Mouse (Mus musculus) hindbrain, postnatal 0 days (tissue): Measurements from ENCODE around the gene Gp1ba. TPM values are rescaled to one million over a fixed set of nuclear protein-coding genes. Genes with fewer than 3 reads are reported as not detected.

Source experiments
- ATAC-seq: fragments of 200-750 bp; cut with Nextera tagmentation; 2 replicates; pipeline ENCODE4 v1.8.0; 2017; ENCODE audit warnings: mild to moderate bottlenecking, moderate TSS enrichment, moderate library complexity
- DNase-seq: peaks from one replicate; pipeline ENCODE4 v3.0.0-alpha.2; 2015; ENCODE audit warnings: low spot score
- H3K27ac ChIP-seq: fragments of 300-500 bp; sonication (generic); 2 replicates; pipeline ENCODE4 v1.5.1; 2014; ENCODE audit warnings: mild to moderate bottlenecking
- H3K27me3 ChIP-seq: fragments of 300-500 bp; sonication (generic); 2 replicates; pipeline ENCODE4 v1.6.1; 2014; ENCODE audit warnings: low read length, mixed read lengths; ENCODE audit not compliant: insufficient read depth
- H3K36me3 ChIP-seq: fragments of 300-500 bp; sonication (generic); 2 replicates; pipeline ENCODE4 v1.6.1; 2014; ENCODE audit warnings: low read length, mixed read lengths; ENCODE audit not compliant: insufficient read depth
- H3K4me1 ChIP-seq: fragments of 300-500 bp; sonication (generic); 2 replicates; pipeline ENCODE4 v1.6.1; 2014; ENCODE audit warnings: antibody characterized with exemption, low read length, mixed read lengths; ENCODE audit not compliant: insufficient read depth
- H3K4me2 ChIP-seq: fragments of 300-500 bp; sonication (generic); 2 replicates; pipeline ENCODE4 v1.6.1; 2014; ENCODE audit warnings: low read depth, mild to moderate bottlenecking, low read length, moderate library complexity, mixed read lengths
- H3K4me3 ChIP-seq: fragments of 300-500 bp; sonication (generic); 2 replicates; pipeline ENCODE4 v1.5.1; 2014; ENCODE audit warnings: low read length
- H3K9ac ChIP-seq: fragments of 300-500 bp; sonication (generic); replicated peaks from 2 replicates; pipeline ENCODE4 v1.6.1; 2014; ENCODE audit warnings: mild to moderate bottlenecking, low read length, moderate library complexity, mixed read lengths
- H3K9me3 ChIP-seq: fragments of 300-500 bp; sonication (generic); 2 replicates; pipeline ENCODE4 v1.6.1; 2016; ENCODE audit warnings: low read length, mixed read lengths
- CTCF ChIP-seq: IDR thresholded peaks from 2 replicates; pipeline ENCODE4 v1.5.1; 2016; ENCODE audit warnings: antibody characterized with exemption, control low read depth, low read depth
- WGBS: fragments of 180-500 bp; shearing (Covaris S2); extraction: QIAGEN DNeasy Blood & Tissue Kit; methylation state at CpG from one replicate; pipeline ENCODE4 v1.1.7; 2014; 5-methylcytosine and 5-hydroxymethylcytosine counted together
- polyA plus RNA-seq: library from polyadenylated mRNA; unstranded; fragments of >200 nt; fragmentation: Nextera tagmentation; extraction: Ambion mirVana; gene quantifications from 2 replicates; pipeline ENCODE4 v1.2.1, GENCODE M21; 2015
- total RNA-seq: library from RNA; depleted of rRNA; stranded (reverse); fragments of >200 nt; gene quantifications from 2 replicates; pipeline ENCODE4 v1.2.3, GENCODE M21; 2014

The Gp1ba gene
- total and polyA plus RNA-seq, 2 experiments from 2014 or later = 0.24 TPM; not detected in 1

GRCm38 (mm10) chr11:70598451-70598953 lies 40.4 kb upstream of the Gp1ba start:
- no peaks in the 10 kb centered on the region for H3K4me1 ChIP-seq
- H3K27ac ChIP-seq = no peak overlapping the region
- H3K9me3 ChIP-seq = no peaks in the 10 kb centered on the region
- H3K36me3 ChIP-seq = peaks cover 31% of the 10 kb centered on the region
- DNase-seq = no peak
- ATAC-seq = no peak
- no peak for TF ChIP-seq CTCF
- no peak overlapping the region for H3K9ac ChIP-seq
- no peak overlapping the region for H3K4me2 ChIP-seq
- no peak overlapping the region for H3K4me3 ChIP-seq
- no peaks in the 10 kb centered on the region for H3K27me3 ChIP-seq
- WGBS = 82% methylated on average over 9 of the region's 9 CpGs

GRCm38 (mm10) chr11:70605024-70605566 lies 33.8 kb upstream of the Gp1ba start:
- peaks cover 65% of the 10 kb centered on the region for H3K36me3 ChIP-seq
- TF ChIP-seq CTCF = peak; percentile 97

GRCm38 (mm10) chr11:70606717-70607116 lies 32.2 kb upstream of the Gp1ba start:
- Histone ChIP-seq H3K27ac (no peak overlapping the region), H3K4me3 (no peak overlapping the region), H3K9me3 (no peaks in the 10 kb centered on the region), H3K36me3 (peaks cover 71% of the 10 kb centered on the region), H3K4me2 (no peak overlapping the region), H3K9ac (no peak overlapping the region), H3K4me1 (no peaks in the 10 kb centered on the region), H3K27me3 (no peaks in the 10 kb centered on the region)
- 73% methylated on average over 12 of the region's 12 CpGs for WGBS
- DNase-seq (no peak), ATAC-seq (no peak)
- TF ChIP-seq CTCF = no peak

More at GRCm38 (mm10) chr11:70605024-70605566, 33.8 kb upstream of the Gp1ba start:
- ATAC-seq (peak; percentile 62), DNase-seq (peak; percentile 88)
- 50% methylated on average over 14 of the region's 14 CpGs for WGBS
- no peak overlapping the region for H3K4me3 ChIP-seq
- H3K9ac ChIP-seq = no peak overlapping the region
- H3K27ac ChIP-seq = no peak overlapping the region
- H3K4me1 ChIP-seq = no peaks in the 10 kb centered on the region
- no peaks in the 10 kb centered on the region for H3K9me3 ChIP-seq
- no peak overlapping the region for H3K4me2 ChIP-seq
- H3K27me3 ChIP-seq = no peaks in the 10 kb centered on the region

GRCm38 (mm10) chr11:70607611-70608010 lies 31.3 kb upstream of the Gp1ba start:
- Histone ChIP-seq H3K27me3 (no peaks in the 10 kb centered on the region), H3K4me2 (no peak overlapping the region), H3K9me3 (no peaks in the 10 kb centered on the region), H3K9ac (no peak overlapping the region), H3K4me1 (no peaks in the 10 kb centered on the region), H3K27ac (no peak overlapping the region), H3K4me3 (no peak overlapping the region), H3K36me3 (peaks cover 72% of the 10 kb centered on the region)
- WGBS = 92% methylated on average over 9 of the region's 9 CpGs
- DNase-seq = no peak
- no peak for TF ChIP-seq CTCF
- ATAC-seq = no peak

- ATAC-seq (no peak), DNase-seq (peak; percentile 34)
- no peaks in the 10 kb centered on the region for H3K4me1 ChIP-seq
- H3K27ac ChIP-seq = no peak overlapping the region
- H3K4me3 ChIP-seq = no peak overlapping the region
- no peak overlapping the region for H3K4me2 ChIP-seq
- no peaks in the 10 kb centered on the region for H3K9me3 ChIP-seq
- H3K9ac ChIP-seq = no peak overlapping the region
- WGBS = 84% methylated on average over 26 of the region's 26 CpGs
- H3K36me3 ChIP-seq = peaks cover 76% of the 10 kb centered on the region
- TF ChIP-seq CTCF = peak; percentile 49
- H3K27me3 ChIP-seq = no peaks in the 10 kb centered on the region
Observed at GRCm38 (mm10) chr11:70608381-70609066, 30.4 kb upstream of the Gp1ba start.

GRCm38 (mm10) chr11:70610752-70611151 lies 28.2 kb upstream of the Gp1ba start:
- WGBS = 80% methylated on average over 4 of the region's 4 CpGs
- Histone ChIP-seq H3K4me2 (no peak overlapping the region), H3K27me3 (no peaks in the 10 kb centered on the region), H3K4me1 (peaks cover 6% of the 10 kb centered on the region), H3K4me3 (no peak overlapping the region), H3K36me3 (peaks cover 58% of the 10 kb centered on the region), H3K9me3 (no peaks in the 10 kb centered on the region), H3K27ac (no peak overlapping the region), H3K9ac (no peak overlapping the region)
- ATAC-seq (no peak), DNase-seq (peak; percentile 10)
- TF ChIP-seq CTCF = peak; percentile 37

- TF ChIP-seq CTCF = no peak
- Histone ChIP-seq H3K36me3 (peaks cover 43% of the 10 kb centered on the region), H3K9me3 (no peaks in the 10 kb centered on the region), H3K4me1 (peaks cover 6% of the 10 kb centered on the region), H3K27ac (no peak overlapping the region), H3K27me3 (no peaks in the 10 kb centered on the region), H3K4me2 (no peak overlapping the region), H3K9ac (no peak overlapping the region), H3K4me3 (no peak overlapping the region)
- DNase-seq (no peak), ATAC-seq (no peak)
- WGBS = 79% methylated on average over 7 of the region's 7 CpGs
Observed at GRCm38 (mm10) chr11:70612505-70612904, 26.4 kb upstream of the Gp1ba start.
